Mouse (Mus musculus) hindbrain, embryonic 14.5 days (tissue): ENCODE results near the gene Efcab6. TPM values are rescaled to one million over a fixed set of nuclear protein-coding genes. Genes with fewer than 3 reads are reported as not detected.

Experiments used
- ATAC-seq: fragments of 200-750 bp; cut with Nextera tagmentation; 2 replicates; pipeline ENCODE4 v1.8.0; 2017; ENCODE audit warnings: moderate number of reproducible peaks, mild to moderate bottlenecking, moderate TSS enrichment, moderate library complexity; ENCODE audit not compliant: low FRiP score
- DNase-seq: peaks from one replicate; pipeline ENCODE4 v3.0.0-alpha.2; 2015; ENCODE audit warnings: low spot score
- H3K27ac ChIP-seq: fragments of 300-500 bp; sonication (generic); 2 replicates; pipeline ENCODE4 v1.5.1; 2014; ENCODE audit warnings: mild to moderate bottlenecking, moderate library complexity
- H3K27me3 ChIP-seq: fragments of 300-500 bp; sonication (generic); 2 replicates; pipeline ENCODE4 v1.6.1; 2014; ENCODE audit warnings: mild to moderate bottlenecking, low read length, mixed read lengths; ENCODE audit not compliant: control insufficient read depth, insufficient read depth
- H3K36me3 ChIP-seq: fragments of 300-500 bp; sonication (generic); replicated peaks from 2 replicates; pipeline ENCODE4 v1.6.1; 2014; ENCODE audit not compliant: control insufficient read depth, insufficient read depth
- H3K4me1 ChIP-seq: fragments of 300-500 bp; sonication (generic); replicated peaks from 2 replicates; pipeline ENCODE4 v1.6.1; 2014; ENCODE audit warnings: antibody characterized with exemption, low read length, mixed read lengths; ENCODE audit not compliant: control insufficient read depth, insufficient read depth
- H3K4me2 ChIP-seq: fragments of 300-500 bp; sonication (generic); replicated peaks from 2 replicates; pipeline ENCODE4 v1.6.1; 2014; ENCODE audit warnings: mild to moderate bottlenecking, moderate library complexity
- H3K4me3 ChIP-seq: fragments of 300-500 bp; sonication (generic); replicated peaks from 2 replicates; pipeline ENCODE4 v1.5.1; 2014; ENCODE audit warnings: mild to moderate bottlenecking, low read length
- H3K9ac ChIP-seq: fragments of 300-500 bp; sonication (generic); 2 replicates; pipeline ENCODE4 v1.6.1; 2014
- H3K9me3 ChIP-seq: fragments of 300-500 bp; sonication (generic); 2 replicates; pipeline ENCODE4 v1.6.1; 2016; ENCODE audit warnings: low read length; ENCODE audit not compliant: control insufficient read depth
- WGBS: fragments of 180-500 bp; shearing (Covaris S2); extraction: QIAGEN DNeasy Blood & Tissue Kit; methylation state at CpG from one replicate; pipeline ENCODE4 v1.1.7; 2014; 5-methylcytosine and 5-hydroxymethylcytosine counted together
- polyA plus RNA-seq: library from polyadenylated mRNA; unstranded; fragments of >200 nt; fragmentation: Nextera tagmentation; extraction: Ambion mirVana; gene quantifications from 2 replicates; pipeline ENCODE4 v1.2.1, GENCODE M21; 2014

Gene Efcab6
- polyA plus RNA-seq, 1 experiment from 2014 or later, result 0.88 TPM

DNA sequence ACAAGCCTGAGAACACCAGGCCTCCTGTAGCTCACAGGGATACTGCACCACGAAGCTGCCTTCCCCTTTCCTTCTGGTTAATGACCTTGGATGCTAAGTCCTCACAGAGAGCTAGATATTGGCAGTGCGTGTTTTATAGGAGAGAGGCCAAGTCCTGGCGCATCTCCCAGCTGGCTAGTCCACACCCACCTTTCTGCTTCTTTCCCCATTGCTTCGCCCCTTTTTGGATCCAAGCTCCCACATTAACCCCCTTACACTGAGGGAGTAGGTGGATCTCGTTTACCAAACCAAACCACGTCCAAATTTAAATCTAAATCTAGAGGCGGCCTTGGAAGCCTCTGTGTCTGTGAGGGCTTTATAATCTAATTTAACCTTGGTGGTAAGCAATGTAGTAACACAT is 170.9 kb downstream of the Efcab6 start:
- ATAC-seq (no peak), DNase-seq (no peak)
- Histone ChIP-seq H3K4me1 (peaks cover 10% of the 10 kb centered on the region; the same call in 1 of the 2 replicates), H3K36me3 (no peaks in the 10 kb centered on the region), H3K4me3 (no peak overlapping the region), H3K9me3 (no peaks in the 10 kb centered on the region), H3K9ac (no peak overlapping the region), H3K27me3 (no peaks in the 10 kb centered on the region), H3K4me2 (no peak overlapping the region), H3K27ac (no peak overlapping the region)
- WGBS, result 76% methylated on average over 7 of the region's 7 CpGs

DNA sequence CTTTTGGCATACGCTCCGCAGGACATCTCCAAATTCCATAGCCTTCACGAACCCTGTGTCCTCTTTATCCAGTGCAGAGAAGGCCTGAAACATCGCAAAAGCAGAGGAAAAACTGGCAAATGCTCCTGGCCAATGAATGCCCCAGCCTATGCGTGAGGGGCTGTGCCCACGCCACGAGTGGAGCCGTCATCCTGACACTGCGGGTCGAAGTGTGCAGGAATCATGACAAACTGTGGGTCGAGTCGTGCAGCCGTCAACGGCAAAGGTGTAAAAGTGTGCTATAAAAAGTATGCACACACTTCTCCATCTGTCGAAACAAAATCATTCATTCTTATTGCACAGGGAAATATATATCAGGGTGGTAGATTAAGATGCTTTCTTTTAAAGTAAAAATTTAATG is 172.3 kb downstream of the Efcab6 start:
- H3K4me2 ChIP-seq, result no peak overlapping the region
- no peaks in the 10 kb centered on the region for H3K36me3 ChIP-seq
- DNase-seq (no peak), ATAC-seq (no peak)
- no peaks in the 10 kb centered on the region for H3K9me3 ChIP-seq
- no peak overlapping the region for H3K4me3 ChIP-seq
- peaks cover 10% of the 10 kb centered on the region; the same call in 1 of the 2 replicates for H3K4me1 ChIP-seq
- no peak overlapping the region for H3K9ac ChIP-seq
- WGBS, result 87% methylated on average over 15 of the region's 15 CpGs
- H3K27ac ChIP-seq, result no peak overlapping the region
- no peaks in the 10 kb centered on the region for H3K27me3 ChIP-seq

DNA sequence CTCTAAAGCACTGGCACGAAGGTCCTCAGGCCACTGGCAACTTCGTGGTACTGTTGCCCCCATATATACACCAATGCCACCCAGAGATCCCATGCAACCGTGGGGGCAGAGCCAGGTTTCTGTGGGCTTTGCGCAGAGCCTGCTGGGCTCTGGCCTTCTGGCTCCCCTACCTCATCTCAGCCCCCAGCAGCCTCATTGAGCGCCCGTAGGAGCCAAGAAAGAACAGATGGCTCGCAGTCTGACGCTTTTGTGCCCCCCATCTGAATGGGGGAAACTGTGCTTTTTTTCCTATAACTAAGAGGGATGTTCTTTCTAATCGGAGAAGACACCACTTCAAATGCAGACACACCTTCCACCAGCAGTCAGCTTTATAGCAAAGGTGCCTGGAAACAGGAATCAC is 180.9 kb downstream of the Efcab6 start:
- H3K4me3 ChIP-seq, result no peak overlapping the region
- DNase-seq, result no peak
- no peak for ATAC-seq
- no peak overlapping the region for H3K27ac ChIP-seq
- WGBS, result 75% methylated on average over 9 of the region's 9 CpGs
- no peak overlapping the region for H3K4me2 ChIP-seq
- no peak overlapping the region for H3K9ac ChIP-seq
- H3K4me1 ChIP-seq, result no peaks in the 10 kb centered on the region
- no peaks in the 10 kb centered on the region for H3K36me3 ChIP-seq
- H3K9me3 ChIP-seq, result no peaks in the 10 kb centered on the region
- no peaks in the 10 kb centered on the region for H3K27me3 ChIP-seq

DNA sequence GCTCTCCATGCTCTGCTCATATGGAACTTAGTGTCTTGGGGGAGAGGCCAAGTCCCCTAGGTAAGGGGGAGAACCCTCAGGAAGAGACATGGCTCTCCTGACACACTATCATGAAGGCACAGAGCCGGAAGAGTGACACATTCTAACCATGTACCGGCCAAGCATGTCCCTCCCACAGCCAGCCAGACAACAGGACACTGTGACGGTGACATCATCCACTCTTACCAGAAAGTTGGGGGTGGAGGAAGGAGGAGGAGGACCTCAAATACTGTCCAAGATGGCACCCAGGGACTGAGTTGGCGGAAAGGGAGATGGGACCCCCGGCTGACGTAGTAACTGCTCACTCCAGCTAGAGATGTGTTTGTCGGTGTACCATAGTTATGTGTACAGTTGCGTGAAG is 181.4 kb downstream of the Efcab6 start:
- WGBS, result 93% methylated on average over 8 of the region's 8 CpGs

DNA sequence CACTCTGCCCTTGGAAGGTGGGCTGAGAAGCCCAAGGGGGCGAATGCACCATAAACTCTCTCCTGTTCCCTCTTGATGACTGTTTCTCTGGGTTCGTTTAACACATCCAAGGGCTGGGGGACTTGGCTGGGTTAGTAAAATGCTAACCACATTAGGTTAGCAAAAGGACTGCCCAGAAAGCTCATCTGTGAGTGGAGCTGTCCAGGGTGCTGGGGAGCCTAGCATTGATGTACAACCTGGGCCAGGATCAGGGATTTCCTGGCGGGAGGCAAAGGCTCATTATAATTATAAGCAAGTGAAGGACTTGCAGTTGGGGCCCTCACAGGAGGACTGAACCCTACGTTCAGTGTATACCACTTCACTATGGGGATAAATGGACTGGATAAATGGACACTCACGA is 185.3 kb downstream of the Efcab6 start:
- no peak overlapping the region for H3K4me3 ChIP-seq
- peak; percentile 47 for DNase-seq

More for the DNA sequence above, 181.4 kb downstream of the Efcab6 start:
- Histone ChIP-seq H3K36me3 (no peaks in the 10 kb centered on the region), H3K9me3 (no peaks in the 10 kb centered on the region), H3K4me3 (no peak overlapping the region), H3K27me3 (no peaks in the 10 kb centered on the region), H3K4me2 (no peak overlapping the region), H3K4me1 (no peaks in the 10 kb centered on the region), H3K27ac (no peak overlapping the region), H3K9ac (no peak overlapping the region)
- DNase-seq (no peak), ATAC-seq (no peak)

DNA sequence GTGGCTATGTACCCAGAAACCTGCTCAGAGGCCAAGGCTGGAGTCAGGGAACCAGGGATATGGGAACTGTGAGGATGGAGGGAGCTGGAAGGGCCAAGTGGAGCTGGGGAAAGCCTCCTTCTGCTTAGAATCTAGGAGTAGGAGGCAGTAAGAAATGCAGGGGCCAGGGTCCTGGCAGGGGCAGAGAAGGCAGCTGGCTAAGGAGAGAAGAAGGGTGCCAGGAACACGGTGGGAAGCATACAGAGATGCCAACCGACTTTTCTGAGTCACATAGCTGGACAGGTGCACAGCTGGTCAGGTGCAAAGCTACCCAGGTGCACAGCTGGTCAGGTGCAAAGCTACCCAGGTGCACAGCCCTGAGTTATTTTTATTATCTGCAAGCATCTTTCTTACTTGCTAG is 187.3 kb downstream of the Efcab6 start:
- ATAC-seq (no peak), DNase-seq (no peak)
- Histone ChIP-seq H3K9me3 (0 out of 2 replicates have a peak, but pooled peaks cover 9% of the 10 kb centered on the region), H3K4me1 (0 out of 2 replicates have a peak, but pooled peaks cover 2% of the 10 kb centered on the region), H3K27ac (no peak overlapping the region), H3K36me3 (no peaks in the 10 kb centered on the region), H3K27me3 (no peaks in the 10 kb centered on the region), H3K9ac (no peak overlapping the region), H3K4me2 (no peak overlapping the region), H3K4me3 (no peak overlapping the region)
- WGBS, result 97% methylated on average over 2 of the region's 2 CpGs

More for the DNA sequence above, 185.3 kb downstream of the Efcab6 start:
- no peaks in the 10 kb centered on the region for H3K36me3 ChIP-seq
- no peak overlapping the region for H3K27ac ChIP-seq
- H3K9ac ChIP-seq, result no peak overlapping the region
- H3K4me1 ChIP-seq, result no peaks in the 10 kb centered on the region
- no peak overlapping the region for H3K4me2 ChIP-seq
- 24% methylated on average over 5 of the region's 5 CpGs for WGBS
- 0 out of 2 replicates have a peak, but pooled peaks cover 9% of the 10 kb centered on the region for H3K9me3 ChIP-seq
- no peak for ATAC-seq
- H3K27me3 ChIP-seq, result no peaks in the 10 kb centered on the region

DNA sequence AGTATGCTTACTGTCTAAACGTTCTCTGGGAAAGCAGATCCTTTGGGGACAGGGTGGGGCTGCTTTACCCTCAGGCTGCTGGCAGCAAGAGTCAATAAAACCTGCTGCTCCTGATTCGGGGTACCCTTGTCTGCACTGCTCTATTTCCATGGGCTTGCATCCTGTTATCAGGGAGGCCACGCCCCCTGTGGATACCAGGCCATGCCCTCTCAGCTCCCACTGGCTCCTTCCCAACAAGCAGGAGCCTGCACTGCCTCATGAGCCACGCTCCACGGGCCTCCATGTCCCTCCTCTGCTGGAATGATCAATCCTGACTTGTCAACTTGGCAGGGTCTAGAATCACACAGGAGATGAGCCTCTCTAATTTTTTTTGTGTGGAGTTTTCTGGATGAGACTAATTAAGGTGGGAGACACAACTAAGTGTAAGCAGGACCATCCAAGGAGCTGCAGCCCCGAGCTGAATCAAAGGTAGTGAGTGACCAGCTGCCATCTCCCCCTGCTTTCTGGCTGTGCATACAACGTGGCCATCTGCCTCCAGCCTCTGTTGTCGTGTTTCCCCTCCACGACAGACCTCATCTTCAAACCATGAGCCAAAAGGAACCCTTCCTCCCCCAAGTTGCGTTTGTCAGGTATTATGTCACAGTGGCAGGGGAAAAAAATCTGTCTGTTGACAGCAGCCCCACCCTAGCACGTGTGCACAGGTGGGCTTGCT is 187.9 kb downstream of the Efcab6 start:
- no peak for DNase-seq
- H3K27me3 ChIP-seq, result no peaks in the 10 kb centered on the region
- H3K27ac ChIP-seq, result no peak overlapping the region
- 54% methylated on average over 11 of the region's 11 CpGs for WGBS
- H3K4me3 ChIP-seq, result no peak overlapping the region
- H3K4me1 ChIP-seq, result 0 out of 2 replicates have a peak, but pooled peaks cover 5% of the 10 kb centered on the region
- ATAC-seq, result no peak
- no peak overlapping the region for H3K4me2 ChIP-seq
- H3K9me3 ChIP-seq, result 0 out of 2 replicates have a peak, but pooled peaks cover 9% of the 10 kb centered on the region
- no peak overlapping the region for H3K9ac ChIP-seq
- H3K36me3 ChIP-seq, result no peaks in the 10 kb centered on the region

DNA sequence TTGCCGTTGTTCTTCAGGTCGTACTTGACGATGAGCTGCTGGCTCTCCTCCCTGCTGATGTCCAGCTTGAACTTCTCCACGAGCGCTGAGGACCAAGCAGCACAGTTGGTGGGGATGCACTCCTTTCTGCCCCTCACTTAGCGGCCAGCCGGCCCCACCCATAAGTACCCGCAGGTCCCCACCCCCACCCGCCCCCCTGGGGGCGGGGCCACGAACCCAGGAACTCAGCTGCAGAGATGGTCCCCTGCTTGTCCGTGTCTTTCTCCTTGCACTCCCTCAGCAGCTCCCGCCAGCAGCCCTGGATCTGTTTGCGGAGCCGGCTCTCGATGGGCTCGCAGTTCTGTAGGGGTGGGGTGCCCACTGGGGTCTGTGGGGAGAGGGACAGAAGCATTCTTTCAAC is 194.2 kb downstream of the Efcab6 start:
- 9% methylated on average over 17 of the region's 17 CpGs for WGBS
- Histone ChIP-seq H3K4me1 (0 out of 2 replicates have a peak, but pooled peaks cover 5% of the 10 kb centered on the region), H3K27ac (no peak overlapping the region), H3K9me3 (0 out of 2 replicates have a peak, but pooled peaks cover 9% of the 10 kb centered on the region), H3K9ac (no peak overlapping the region), H3K36me3 (no peaks in the 10 kb centered on the region), H3K4me3 (no peak overlapping the region), H3K4me2 (no peak overlapping the region), H3K27me3 (no peaks in the 10 kb centered on the region)
- no peak for DNase-seq
- no peak for ATAC-seq

DNA sequence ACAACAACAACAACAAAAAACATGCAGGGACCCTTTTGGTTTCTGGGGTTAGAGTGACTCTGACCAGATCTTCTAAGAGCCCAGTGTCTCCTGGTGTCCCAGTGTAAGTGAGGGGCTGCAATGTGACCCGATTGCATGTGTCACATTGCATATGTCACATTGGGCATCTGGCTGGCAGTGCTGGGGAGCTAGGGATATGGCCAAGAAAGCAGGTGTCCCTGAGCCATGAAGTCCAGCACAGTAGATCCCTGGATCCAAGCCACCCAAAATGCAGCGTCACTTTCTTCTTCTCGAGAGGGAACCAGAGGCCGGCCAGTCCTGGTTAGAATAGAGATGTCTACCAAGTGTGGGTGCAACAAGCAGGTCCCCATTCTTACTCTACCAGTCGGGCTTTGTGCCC is 199.6 kb downstream of the Efcab6 start:
- DNase-seq, result no peak

More for the DNA sequence above, 199.6 kb downstream of the Efcab6 start:
- H3K27me3 ChIP-seq, result no peaks in the 10 kb centered on the region
- no peak overlapping the region for H3K4me3 ChIP-seq
- 90% methylated on average over 5 of the region's 5 CpGs for WGBS
- no peak overlapping the region for H3K4me2 ChIP-seq
- no peaks in the 10 kb centered on the region for H3K9me3 ChIP-seq
- H3K4me1 ChIP-seq, result no peaks in the 10 kb centered on the region
- no peak for ATAC-seq
- H3K36me3 ChIP-seq, result no peaks in the 10 kb centered on the region
- H3K9ac ChIP-seq, result no peak overlapping the region
- no peak overlapping the region for H3K27ac ChIP-seq
